Mouse (Mus musculus) ES-Bruce4 (cell line): Measurements from ENCODE around the gene Klhl22. TPM values are rescaled to one million over a fixed set of nuclear protein-coding genes. Genes with fewer than 3 reads are reported as not detected.

Experiments used
- H3K27ac ChIP-seq: 2 replicates; pipeline ENCODE4 v1.5.1; 2012; ENCODE audit warnings: low read length, inconsistent platforms; ENCODE audit not compliant: insufficient read depth
- H3K27me3 ChIP-seq: 2 replicates; pipeline ENCODE4 v1.6.1; 2012; ENCODE audit warnings: mild to moderate bottlenecking, low read length, inconsistent platforms; ENCODE audit not compliant: control insufficient read depth, poor library complexity, insufficient read depth, severe bottlenecking
- H3K36me3 ChIP-seq: 2 replicates; pipeline ENCODE4 v1.6.1; 2012; ENCODE audit warnings: inconsistent platforms, mild to moderate bottlenecking, low read length, moderate library complexity; ENCODE audit not compliant: control insufficient read depth, poor library complexity, insufficient read depth, severe bottlenecking
- H3K4me1 ChIP-seq: one replicate; pipeline ENCODE4 v1.8.1; 2011; ENCODE audit warnings: low read length; ENCODE audit not compliant: control insufficient read depth, insufficient read depth
- H3K4me3 ChIP-seq: 2 replicates; pipeline ENCODE4 v1.5.1; 2011; ENCODE audit warnings: low read depth, mild to moderate bottlenecking, low read length
- H3K9ac ChIP-seq: 2 replicates; pipeline ENCODE4 v1.6.1; 2012; ENCODE audit warnings: low read depth, mild to moderate bottlenecking, inconsistent platforms; ENCODE audit not compliant: poor library complexity, severe bottlenecking
- H3K9me3 ChIP-seq: replicated peaks from 2 replicates; pipeline ENCODE4 v1.6.1; 2012; ENCODE audit warnings: mild to moderate bottlenecking, low read length, inconsistent platforms; ENCODE audit not compliant: control insufficient read depth, poor library complexity, insufficient read depth, severe bottlenecking
- CTCF ChIP-seq: IDR thresholded peaks from one replicate; pipeline ENCODE4 v1.8.1; 2011; ENCODE audit warnings: low read depth, low read length
- EP300 ChIP-seq: IDR thresholded peaks from 2 replicates; pipeline ENCODE4 v1.6.1; 2011; ENCODE audit warnings: low read depth, low read length; ENCODE audit not compliant: insufficient read depth
- POLR2A ChIP-seq: IDR thresholded peaks from one replicate; pipeline ENCODE4 v1.8.1; 2011; ENCODE audit warnings: low read length; ENCODE audit not compliant: insufficient read depth
- polyA plus RNA-seq: library from polyadenylated mRNA; stranded (reverse); fragments of >200 nt; gene quantifications from 2 replicates; pipeline ENCODE4 v1.2.4, GENCODE M21; 2011; ENCODE audit warnings: low read depth; ENCODE audit not compliant: missing spikeins, insufficient read depth, insufficient read length

The Klhl22 gene
- polyA plus RNA-seq, 1 experiment = 40.2 TPM

DNA sequence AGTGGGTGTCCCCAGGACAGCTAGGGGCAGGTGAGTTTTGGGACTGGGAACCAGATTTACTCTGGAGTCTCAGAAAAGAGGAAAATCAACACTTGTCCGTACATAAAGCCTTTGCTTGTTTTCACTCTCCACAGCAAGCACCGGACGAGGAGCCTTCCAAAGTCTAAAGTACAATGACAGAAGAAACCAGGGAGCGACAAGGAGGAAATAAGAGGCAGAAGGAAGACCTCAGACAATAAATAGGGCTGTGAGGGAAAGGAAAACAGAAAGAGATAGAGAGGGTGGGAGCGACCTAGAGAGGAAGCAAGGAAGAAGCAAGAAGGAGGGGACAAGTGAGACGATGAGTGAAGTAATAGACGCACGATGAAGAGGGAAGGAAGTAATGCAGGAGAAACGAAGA, 516 bp upstream of the Klhl22 start:
- peak overlapping the region; percentile 86; the same call in 1 of the 2 replicates for H3K9ac ChIP-seq
- H3K4me3 ChIP-seq = peak overlapping the region; percentile 45
- peaks cover 5% of the 10 kb centered on the region for H3K4me1 ChIP-seq
- H3K27ac ChIP-seq = no peak overlapping the region
- H3K36me3 ChIP-seq = no peaks in the 10 kb centered on the region
- TF ChIP-seq POLR2A (no peak), CTCF (no peak), EP300 (no peak)
- H3K27me3 ChIP-seq = no peaks in the 10 kb centered on the region
- H3K9me3 ChIP-seq = 0 out of 2 replicates have a peak, but pooled peaks cover 3% of the 10 kb centered on the region

DNA sequence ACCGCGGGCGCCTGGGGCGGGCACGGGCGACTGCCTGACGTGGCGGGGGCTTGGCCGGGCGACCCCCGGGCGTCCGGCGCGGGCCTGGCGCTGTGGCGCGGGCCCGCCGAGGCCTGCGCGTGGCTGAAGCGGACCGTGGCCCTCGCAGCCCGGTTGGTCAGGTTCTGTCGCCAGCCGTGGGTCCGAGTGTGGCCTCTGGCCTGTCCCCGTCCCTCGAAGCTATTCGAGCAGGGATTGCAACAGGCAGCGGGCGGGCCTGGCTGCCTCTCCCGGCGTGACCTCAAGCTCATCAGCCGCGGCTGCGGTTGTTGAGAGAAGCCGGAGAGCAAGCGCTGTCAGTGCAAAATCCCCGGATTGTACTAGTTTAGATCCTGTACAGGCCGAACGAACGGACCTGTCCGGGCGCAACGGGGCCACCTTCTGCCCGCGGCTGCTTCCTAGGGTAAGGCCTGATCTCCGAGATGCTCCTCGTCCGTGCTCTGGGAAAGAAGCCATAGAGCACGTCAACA, 449 bp downstream of the Klhl22 start:
- Histone ChIP-seq H3K27me3 (no peaks in the 10 kb centered on the region), H3K4me1 (peaks cover 3% of the 10 kb centered on the region), H3K36me3 (no peaks in the 10 kb centered on the region), H3K27ac (no peak overlapping the region), H3K9me3 (0 out of 2 replicates have a peak, but pooled peaks cover 3% of the 10 kb centered on the region), H3K4me3 (peak overlapping the region; percentile 81), H3K9ac (peak overlapping the region; percentile 86)
- TF ChIP-seq CTCF = no peak
- TF ChIP-seq EP300 = no peak

DNA sequence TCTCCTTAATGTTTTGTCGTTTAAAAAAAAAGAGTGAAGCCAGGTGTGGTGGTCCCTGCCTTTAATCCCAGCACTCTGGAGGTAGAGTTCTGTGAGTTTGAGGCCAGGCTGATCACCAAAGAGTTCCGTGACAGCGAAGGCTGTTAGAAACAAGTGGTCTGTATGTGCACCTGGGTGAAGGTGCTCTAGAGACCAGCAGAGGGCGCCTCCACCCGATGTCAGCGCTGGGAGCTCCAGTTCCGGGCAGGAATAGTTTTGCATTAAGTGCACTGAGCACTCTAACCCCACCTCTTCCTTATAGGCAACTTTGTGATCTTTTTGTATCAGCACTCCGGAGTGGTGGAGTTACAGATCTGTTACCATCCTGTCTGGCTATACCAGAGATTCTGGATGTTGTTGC, 1.2 kb downstream of the Klhl22 start:
- H3K9ac ChIP-seq = no peak overlapping the region
- H3K36me3 ChIP-seq = peaks cover 4% of the 10 kb centered on the region
- peaks cover 3% of the 10 kb centered on the region for H3K4me1 ChIP-seq
- H3K27me3 ChIP-seq = no peaks in the 10 kb centered on the region
- TF ChIP-seq CTCF (peak; percentile 91), POLR2A (no peak)
- no peak overlapping the region for H3K27ac ChIP-seq
- no peak overlapping the region for H3K4me3 ChIP-seq
- H3K9me3 ChIP-seq = 0 out of 2 replicates have a peak, but pooled peaks cover 2% of the 10 kb centered on the region

DNA sequence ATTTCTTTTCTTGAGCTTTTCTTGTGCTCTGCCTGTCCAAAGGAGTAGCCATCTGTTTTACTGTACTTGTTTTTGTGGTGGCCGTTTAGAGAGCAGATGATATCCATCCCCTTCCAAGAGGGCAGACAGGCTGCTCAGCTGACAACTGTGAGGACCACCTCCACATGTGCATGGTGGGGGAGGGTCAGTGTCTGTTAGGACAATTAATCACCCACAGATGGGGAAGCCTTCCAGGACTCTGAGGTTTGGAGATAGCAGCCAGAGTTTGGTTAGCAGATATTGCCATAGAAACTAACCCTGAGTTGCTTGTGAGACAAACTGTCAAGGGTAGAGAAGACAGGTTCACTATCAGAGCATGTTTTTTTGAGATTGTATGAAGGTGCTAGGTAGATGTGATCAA, 1.7 kb downstream of the Klhl22 start:
- peaks cover 3% of the 10 kb centered on the region for H3K4me1 ChIP-seq
- no peaks in the 10 kb centered on the region for H3K9me3 ChIP-seq
- no peak for TF ChIP-seq POLR2A
- TF ChIP-seq EP300 = no peak
- TF ChIP-seq CTCF = no peak
- H3K4me3 ChIP-seq = no peak overlapping the region
- no peaks in the 10 kb centered on the region for H3K27me3 ChIP-seq
- H3K9ac ChIP-seq = no peak overlapping the region
- peaks cover 9% of the 10 kb centered on the region for H3K36me3 ChIP-seq
- no peak overlapping the region for H3K27ac ChIP-seq

DNA sequence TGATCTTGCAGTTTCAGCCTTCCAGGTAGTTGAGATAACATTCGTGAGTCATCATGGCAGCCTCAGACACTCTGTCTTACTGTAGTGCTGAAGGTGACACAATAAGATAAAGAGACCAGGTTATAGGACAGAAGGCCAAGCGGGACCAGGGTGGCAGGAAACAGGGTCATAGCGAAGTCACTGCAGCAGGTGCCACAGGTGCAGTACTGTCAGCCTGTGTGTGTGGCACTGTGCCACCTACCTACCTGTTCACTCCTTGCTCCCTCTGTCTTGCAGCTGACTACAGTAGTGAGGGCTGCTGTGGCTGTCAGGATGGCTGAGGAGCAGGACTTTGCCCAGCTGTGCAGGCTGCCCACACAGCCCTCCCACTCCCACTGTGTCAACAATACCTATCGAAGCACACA, 4.7 kb downstream of the Klhl22 start:
- Histone ChIP-seq H3K4me1 (no peaks in the 10 kb centered on the region), H3K9ac (no peak overlapping the region), H3K27me3 (no peaks in the 10 kb centered on the region), H3K27ac (no peak overlapping the region), H3K4me3 (no peak overlapping the region), H3K9me3 (no peaks in the 10 kb centered on the region), H3K36me3 (peaks cover 13% of the 10 kb centered on the region)
- no peak for TF ChIP-seq POLR2A
- no peak for TF ChIP-seq EP300
- TF ChIP-seq CTCF = no peak

GRCm38 (mm10) chr16:17768834-17769233, 9.4 kb downstream of the Klhl22 start:
- H3K36me3 ChIP-seq = peaks cover 13% of the 10 kb centered on the region
- no peaks in the 10 kb centered on the region for H3K27me3 ChIP-seq
- TF ChIP-seq CTCF (no peak), EP300 (no peak), POLR2A (no peak)
- no peak overlapping the region for H3K9ac ChIP-seq
- H3K27ac ChIP-seq = no peak overlapping the region
- no peaks in the 10 kb centered on the region for H3K4me1 ChIP-seq
- no peak overlapping the region for H3K4me3 ChIP-seq
- H3K9me3 ChIP-seq = no peaks in the 10 kb centered on the region
